Mouse (Mus musculus) liver, embryonic 16.5 days (tissue): Measurements from ENCODE around the gene Tnfaip8l2. TPM values are rescaled to one million over a fixed set of nuclear protein-coding genes. Genes with fewer than 3 reads are reported as not detected.

Source experiments
- ATAC-seq: fragments of 200-750 bp; cut with Nextera tagmentation; 2 replicates; pipeline ENCODE4 v1.8.0; 2017; ENCODE audit warnings: low read depth, mild to moderate bottlenecking, moderate number of reproducible peaks, moderate library complexity
- H3K27ac ChIP-seq: fragments of 300-500 bp; sonication (generic); 2 replicates; pipeline ENCODE4 v1.5.1; 2014; ENCODE audit warnings: mild to moderate bottlenecking, low read length
- H3K27me3 ChIP-seq: fragments of 300-500 bp; sonication (generic); 2 replicates; pipeline ENCODE4 v1.6.1; 2014; ENCODE audit warnings: low read depth, low read length, mixed read lengths; ENCODE audit not compliant: control insufficient read depth, insufficient read depth
- H3K36me3 ChIP-seq: fragments of 300-500 bp; sonication (generic); 2 replicates; pipeline ENCODE4 v1.6.1; 2014; ENCODE audit warnings: mild to moderate bottlenecking; ENCODE audit not compliant: control insufficient read depth, insufficient read depth
- H3K4me1 ChIP-seq: fragments of 300-500 bp; sonication (generic); 2 replicates; pipeline ENCODE4 v1.6.1; 2014; ENCODE audit warnings: low read depth, low read length, mixed read lengths; ENCODE audit not compliant: control insufficient read depth
- H3K4me2 ChIP-seq: fragments of 300-500 bp; sonication (generic); 2 replicates; pipeline ENCODE4 v1.6.1; 2014; ENCODE audit warnings: low read depth, low read length, mixed read lengths
- H3K4me3 ChIP-seq: fragments of 300-500 bp; sonication (generic); 2 replicates; pipeline ENCODE4 v1.5.1; 2014; ENCODE audit warnings: low read depth, mild to moderate bottlenecking, low read length
- H3K9ac ChIP-seq: fragments of 300-500 bp; sonication (generic); 2 replicates; pipeline ENCODE4 v1.6.1; 2014; ENCODE audit warnings: low read depth, low read length
- H3K9me3 ChIP-seq: fragments of 300-500 bp; sonication (generic); replicated peaks from 2 replicates; pipeline ENCODE4 v1.6.1; 2016; ENCODE audit warnings: low read length; ENCODE audit not compliant: control insufficient read depth
- WGBS: fragments of 180-500 bp; shearing (Covaris S2); extraction: QIAGEN DNeasy Blood & Tissue Kit; methylation state at CpG from one replicate; pipeline ENCODE4 v1.1.7; 2014; ENCODE audit not compliant: insufficient replicate concordance; 5-methylcytosine and 5-hydroxymethylcytosine counted together
- polyA plus RNA-seq: library from polyadenylated mRNA; unstranded; fragments of >200 nt; fragmentation: Nextera tagmentation; extraction: Ambion mirVana; gene quantifications from 2 replicates; pipeline ENCODE4 v1.2.1, GENCODE M21; 2015

The Tnfaip8l2 gene
- polyA plus RNA-seq, 1 experiment from 2014 or later = 9.3 TPM

DNA sequence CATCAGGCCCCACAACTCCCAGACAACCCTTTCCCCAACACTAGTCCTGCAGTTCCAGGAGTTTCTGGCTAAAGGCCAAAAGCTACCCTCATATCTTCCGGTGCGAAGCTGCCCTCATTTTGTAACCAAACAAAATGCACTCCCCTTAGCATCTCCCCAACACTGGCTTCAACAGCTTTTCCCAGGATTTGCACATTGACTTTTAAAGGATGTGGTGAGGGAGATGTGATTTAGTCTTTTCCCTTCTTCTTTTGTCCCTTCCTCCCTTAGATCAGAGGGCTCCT lies 20.1 kb upstream of the Tnfaip8l2 start:
- Histone ChIP-seq H3K36me3 (no peaks in the 10 kb centered on the region), H3K27ac (no peak overlapping the region), H3K4me1 (peaks cover 15% of the 10 kb centered on the region), H3K4me2 (no peak overlapping the region), H3K4me3 (no peak overlapping the region), H3K9ac (no peak overlapping the region), H3K9me3 (no peaks in the 10 kb centered on the region), H3K27me3 (peaks cover 35% of the 10 kb centered on the region)
- no peak for ATAC-seq
- 64% methylated on average over 2 of the region's 2 CpGs for WGBS

DNA sequence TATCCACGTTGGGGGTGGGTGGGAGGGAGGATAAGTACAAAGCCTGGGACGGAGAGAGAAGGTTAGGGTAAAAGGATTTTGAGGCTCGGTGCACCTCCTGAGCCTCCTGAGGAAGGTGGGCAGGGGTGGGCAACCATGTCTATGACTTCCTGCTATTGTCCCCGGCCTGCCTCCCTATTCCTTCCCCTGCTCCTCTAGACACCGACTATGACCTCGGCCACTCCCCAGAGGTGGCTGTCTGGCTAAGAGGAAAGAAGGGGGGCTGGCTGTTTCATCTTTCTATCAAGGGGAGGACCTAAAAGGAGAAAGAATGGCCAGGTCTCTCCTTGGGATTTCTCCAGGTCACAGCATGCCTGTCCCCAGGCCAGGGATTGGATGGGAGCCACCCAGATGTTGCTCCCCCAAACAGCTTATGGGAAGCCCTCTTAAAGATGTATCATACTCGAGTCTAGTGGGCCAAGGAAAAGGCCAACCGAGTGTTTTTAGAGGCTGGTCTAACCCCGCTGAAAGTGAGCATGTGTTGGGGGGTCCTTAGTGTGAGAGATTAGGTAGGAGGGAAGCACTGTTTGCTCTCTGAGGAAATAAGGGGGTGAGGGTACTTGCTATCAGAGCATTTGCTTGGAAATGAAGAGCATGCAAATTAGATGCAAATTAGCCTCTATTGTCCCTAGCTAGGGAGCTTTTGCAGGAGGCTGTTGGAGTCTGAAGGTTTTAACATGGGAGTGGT lies 19.6 kb upstream of the Tnfaip8l2 start:
- H3K27me3 ChIP-seq = peaks cover 33% of the 10 kb centered on the region
- H3K4me2 ChIP-seq = peak overlapping the region; percentile 81; the same call in 1 of the 2 replicates
- no peaks in the 10 kb centered on the region for H3K9me3 ChIP-seq
- H3K4me3 ChIP-seq = peak overlapping the region; percentile 62; the same call in 1 of the 2 replicates
- no peak overlapping the region for H3K9ac ChIP-seq
- H3K27ac ChIP-seq = no peak overlapping the region
- WGBS = 15% methylated on average over 9 of the region's 9 CpGs
- ATAC-seq = no peak
- H3K36me3 ChIP-seq = no peaks in the 10 kb centered on the region
- peaks cover 15% of the 10 kb centered on the region for H3K4me1 ChIP-seq

DNA sequence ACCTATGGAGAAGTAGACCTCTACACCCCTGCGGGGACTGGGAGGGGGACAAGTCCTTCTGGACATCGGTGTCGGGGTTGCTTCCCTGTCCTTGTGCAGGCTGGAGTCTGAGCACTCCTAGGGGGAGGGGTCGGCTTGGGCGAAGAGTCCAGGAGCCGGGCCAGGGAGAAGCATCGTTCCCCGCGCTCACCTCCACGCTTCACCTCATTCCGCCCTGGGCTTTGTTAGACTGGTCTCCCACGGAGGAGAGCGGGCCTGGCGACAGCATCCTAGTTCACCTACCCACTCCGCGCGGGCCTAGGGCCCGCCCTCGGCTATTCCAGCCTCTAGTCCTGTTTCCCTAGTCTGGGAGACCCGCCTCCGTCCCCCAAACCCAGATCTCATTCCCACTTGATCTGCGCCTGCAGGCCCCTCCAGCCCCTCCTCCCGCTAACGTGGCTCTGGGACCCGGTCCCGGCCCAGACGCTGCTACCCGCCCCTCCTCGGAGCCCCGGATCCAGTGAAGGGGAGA lies 18.9 kb upstream of the Tnfaip8l2 start:
- WGBS = 4% methylated on average over 30 of the region's 30 CpGs
- Histone ChIP-seq H3K4me3 (peak overlapping the region; percentile 62), H3K4me1 (peaks cover 15% of the 10 kb centered on the region), H3K36me3 (no peaks in the 10 kb centered on the region), H3K27me3 (peaks cover 33% of the 10 kb centered on the region), H3K27ac (no peak overlapping the region), H3K9me3 (no peaks in the 10 kb centered on the region), H3K4me2 (peak overlapping the region; percentile 81), H3K9ac (peak overlapping the region; percentile 49)
- ATAC-seq = no peak

DNA sequence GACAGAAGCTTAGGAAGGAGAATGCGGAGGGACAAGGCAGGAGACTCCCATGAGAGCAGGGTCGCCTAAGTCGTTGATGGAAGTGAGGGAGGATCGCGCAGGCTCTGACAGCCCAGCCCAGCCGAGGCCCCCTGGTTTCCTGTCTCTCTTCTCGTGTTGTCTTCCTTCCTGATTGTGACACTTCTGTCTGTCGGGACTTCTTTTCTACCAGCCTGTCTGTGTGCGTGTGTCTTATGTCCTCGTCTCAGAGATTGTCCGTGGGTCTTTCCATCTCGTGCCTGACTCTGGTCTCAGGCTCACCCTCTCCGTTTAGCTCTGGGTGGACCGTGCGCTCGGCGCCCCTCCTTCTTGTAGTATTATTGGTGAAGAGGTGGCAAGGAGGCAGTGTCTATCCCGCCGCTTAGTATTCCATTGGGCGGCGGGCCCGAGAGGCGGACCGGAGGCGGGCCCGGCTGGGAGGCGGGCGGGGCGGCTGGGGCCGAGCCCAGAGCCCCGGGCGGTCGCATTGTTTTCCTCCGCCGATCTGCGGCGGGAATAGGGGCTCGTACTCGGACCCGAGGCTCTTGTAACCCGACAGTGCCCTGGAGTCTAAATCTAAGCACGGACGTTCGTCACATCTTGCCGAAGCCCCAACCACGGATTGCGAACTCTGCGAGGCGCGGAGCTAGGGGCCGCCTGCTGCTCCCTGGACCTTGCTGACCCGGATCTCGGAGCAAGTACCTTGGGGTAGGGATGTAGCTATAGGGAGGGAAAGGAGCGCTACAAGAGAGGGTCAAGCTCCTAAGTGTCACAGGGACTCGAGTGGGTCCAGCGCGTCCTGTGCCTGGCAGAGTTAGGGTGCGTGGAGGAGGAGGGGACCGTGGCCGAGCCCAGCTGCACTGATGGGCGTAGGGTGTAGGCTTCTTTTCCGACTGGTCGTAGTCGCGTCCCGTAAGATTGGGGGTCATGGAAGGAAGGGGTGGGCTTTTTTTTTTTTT lies 18.1 kb upstream of the Tnfaip8l2 start, which contains the start of gene Sema6c:
Sema6c (plus strand) TSS at position 471 of the 977 bp plus-strand sequence.
- peaks cover 33% of the 10 kb centered on the region for H3K27me3 ChIP-seq
- H3K36me3 ChIP-seq = no peaks in the 10 kb centered on the region
- peak within 1 kb of the TSS; percentile 81 for H3K4me2 ChIP-seq
- H3K9me3 ChIP-seq = no peaks in the 10 kb centered on the region
- peak; percentile 99 for ATAC-seq
- peaks cover 15% of the 10 kb centered on the region for H3K4me1 ChIP-seq
- H3K27ac ChIP-seq = no peak within 1 kb of the TSS
- WGBS = under 1% methylated on average over 66 of the region's 66 CpGs
- peak within 1 kb of the TSS; percentile 62 for H3K4me3 ChIP-seq
- H3K9ac ChIP-seq = peak within 1 kb of the TSS; percentile 50

DNA sequence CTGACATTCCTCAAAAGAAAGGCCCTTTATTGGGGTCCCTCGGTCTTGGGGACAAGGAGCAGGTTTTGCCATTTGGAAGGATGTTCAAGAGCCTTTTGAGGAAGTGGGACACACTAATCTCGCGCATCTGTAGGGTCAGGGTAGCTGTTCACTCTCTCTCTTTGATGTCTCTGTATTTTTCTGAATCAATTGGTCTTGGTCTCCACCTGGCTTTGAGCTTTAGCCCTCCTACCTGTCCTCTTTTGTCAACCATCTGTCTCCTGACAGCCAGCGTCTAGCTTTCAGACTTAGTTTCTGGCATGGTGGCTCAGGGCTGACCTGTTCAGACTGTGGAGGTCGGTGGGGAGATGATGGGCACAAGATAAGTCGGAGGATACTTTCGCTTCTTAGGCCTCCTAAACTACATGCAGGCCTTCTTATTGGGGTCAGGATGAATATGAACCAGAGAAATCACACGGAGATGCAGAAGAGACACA lies 17.4 kb upstream of the Tnfaip8l2 start:
- H3K4me3 ChIP-seq = peak overlapping the region; percentile 62
- H3K9me3 ChIP-seq = no peaks in the 10 kb centered on the region
- H3K36me3 ChIP-seq = no peaks in the 10 kb centered on the region
- H3K4me1 ChIP-seq = peaks cover 15% of the 10 kb centered on the region
- ATAC-seq = no peak
- WGBS = 14% methylated on average over 8 of the region's 8 CpGs
- H3K27ac ChIP-seq = no peak overlapping the region
- H3K4me2 ChIP-seq = peak overlapping the region; percentile 81
- peaks cover 33% of the 10 kb centered on the region for H3K27me3 ChIP-seq
- peak overlapping the region; percentile 50 for H3K9ac ChIP-seq

DNA sequence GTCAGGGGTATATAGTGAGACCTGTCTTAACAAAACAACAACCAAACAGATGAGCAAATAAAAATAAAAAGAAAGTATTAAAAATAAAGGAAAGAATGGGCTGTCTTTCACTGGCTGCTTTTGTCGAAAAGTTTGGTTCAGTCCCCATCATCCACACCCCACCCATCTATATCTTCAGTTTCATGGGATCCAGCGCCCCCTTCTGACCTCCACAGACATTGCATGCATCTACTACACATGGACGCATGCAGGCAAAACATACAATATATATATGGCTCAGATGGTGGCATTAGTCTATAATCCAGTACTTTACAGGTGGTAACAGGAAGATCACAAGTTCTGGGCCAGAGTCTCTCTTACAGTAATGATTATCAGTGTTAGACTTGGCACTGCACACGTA lies 11.7 kb upstream of the Tnfaip8l2 start:
- H3K27me3 ChIP-seq = no peaks in the 10 kb centered on the region
- ATAC-seq = no peak
- no peak overlapping the region for H3K4me3 ChIP-seq
- H3K4me1 ChIP-seq = no peaks in the 10 kb centered on the region
- 27% methylated on average over 4 of the region's 4 CpGs for WGBS
- no peaks in the 10 kb centered on the region for H3K9me3 ChIP-seq
- H3K36me3 ChIP-seq = no peaks in the 10 kb centered on the region
- H3K4me2 ChIP-seq = no peak overlapping the region
- H3K9ac ChIP-seq = no peak overlapping the region
- H3K27ac ChIP-seq = no peak overlapping the region

DNA sequence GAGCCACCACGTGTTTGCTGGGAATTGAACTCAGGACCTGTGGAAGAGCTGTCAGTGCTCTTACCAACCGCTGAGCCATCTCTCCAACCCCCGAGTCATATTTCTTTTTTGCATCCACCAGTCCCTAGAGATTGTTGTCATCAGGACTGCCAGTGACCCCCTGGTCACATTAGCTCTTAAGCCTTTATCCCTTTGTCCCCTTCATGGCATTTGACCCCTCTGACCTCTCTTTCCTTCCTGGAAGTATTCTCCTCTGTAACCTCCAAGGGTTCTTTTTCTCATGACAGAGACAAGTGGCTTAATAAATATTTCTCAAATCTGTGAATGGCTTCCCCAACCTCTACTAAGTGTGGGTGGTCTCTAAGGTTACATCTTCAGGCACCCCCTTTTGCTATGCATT lies 5.8 kb upstream of the Tnfaip8l2 start:
- no peak for ATAC-seq
- H3K4me1 ChIP-seq = no peaks in the 10 kb centered on the region; the same call in 1 of the 2 replicates
- no peak overlapping the region for H3K9ac ChIP-seq
- H3K4me2 ChIP-seq = no peak overlapping the region
- H3K27me3 ChIP-seq = no peaks in the 10 kb centered on the region
- H3K36me3 ChIP-seq = no peaks in the 10 kb centered on the region
- no peaks in the 10 kb centered on the region for H3K9me3 ChIP-seq
- no peak overlapping the region for H3K27ac ChIP-seq
- 60% methylated on average over 3 of the region's 3 CpGs for WGBS
- H3K4me3 ChIP-seq = no peak overlapping the region

DNA sequence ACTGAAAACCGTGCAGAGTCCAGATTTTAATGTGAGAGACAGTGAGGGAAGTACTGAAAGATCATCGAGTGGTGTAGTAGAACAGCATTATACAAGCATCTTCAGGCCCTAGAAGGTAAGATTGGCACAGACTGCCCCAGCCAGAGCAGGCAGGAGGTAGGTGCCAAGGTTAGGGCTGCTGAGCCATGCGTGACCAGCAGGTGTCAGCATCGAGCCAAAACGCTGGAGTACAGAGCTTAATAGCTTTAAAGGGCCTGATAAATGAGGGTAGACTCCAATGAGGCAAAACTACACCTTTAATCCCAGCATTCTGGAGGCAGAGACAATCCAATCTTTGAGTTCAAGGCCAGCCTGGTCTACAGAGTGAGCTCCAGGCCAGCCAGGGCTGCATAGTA lies 454 bp upstream of the Tnfaip8l2 start:
- peak; percentile 76 for ATAC-seq

More for the DNA sequence above, 454 bp upstream of the Tnfaip8l2 start:
- Histone ChIP-seq H3K9ac (no peak overlapping the region), H3K4me2 (peak overlapping the region; percentile 22), H3K4me1 (peaks cover 9% of the 10 kb centered on the region), H3K36me3 (no peaks in the 10 kb centered on the region), H3K9me3 (no peaks in the 10 kb centered on the region), H3K27ac (no peak overlapping the region), H3K27me3 (no peaks in the 10 kb centered on the region), H3K4me3 (peak overlapping the region; percentile 39; the same call in 1 of the 2 replicates)
- 5% methylated on average over 5 of the region's 5 CpGs for WGBS
